Mouse (Mus musculus): ENCODE measurements around the gene Adpgk.

GRCm38 (mm10) chr9:59339107-59339506, 47.7 kb downstream of the Adpgk start:
- TF ChIP-seq CTCF (IDR thresholded peaks at IDR 0.05; ENCODE audit: extremely low read depth, insufficient read length, insufficient replicate concordance, low read depth, low read length) (no peak), POLR2A (IDR thresholded peaks at IDR 0.05; ENCODE audit: low read depth, low read length) (no peak)

Measured in small intestine, adult 2 months (tissue).